Mouse (Mus musculus): Measurements from ENCODE around the gene 4931428L18Rik. TPM values are rescaled to one million over a fixed set of nuclear protein-coding genes. Genes with fewer than 3 reads are reported as not detected.

The 4931428L18Rik gene
- total and polyA plus RNA-seq, 3 experiments, result not detected

DNA sequence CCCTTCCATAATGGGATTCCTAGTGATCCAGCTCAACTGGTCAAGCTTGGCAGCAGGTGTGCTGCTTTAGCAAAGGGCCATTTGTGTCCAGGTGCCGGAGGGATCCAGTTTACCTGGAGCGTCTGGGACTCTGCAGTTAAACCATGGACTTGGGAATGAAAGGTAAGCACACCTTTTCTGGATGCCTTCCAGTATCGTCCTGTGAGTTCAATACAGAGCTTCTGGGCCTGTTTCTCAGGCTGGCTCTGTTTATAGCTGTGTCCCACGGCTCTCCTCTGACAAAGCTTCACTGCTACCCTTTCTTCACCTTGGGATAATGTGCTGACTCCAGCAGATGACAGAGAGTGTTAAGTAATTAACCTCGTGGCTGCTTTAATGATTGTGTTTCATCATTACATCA lies 205.1 kb downstream of the 4931428L18Rik start:
- H3K27ac ChIP-seq (ENCODE audit: control insufficient read depth, low read depth, low read length), result no peak overlapping the region
- H3K4me3 ChIP-seq (ENCODE audit: control insufficient read depth in 1 of 2, insufficient read depth in 1 of 2, low read depth in 2 of 2, low read length in 2 of 2), result no peak overlapping the region

DNA sequence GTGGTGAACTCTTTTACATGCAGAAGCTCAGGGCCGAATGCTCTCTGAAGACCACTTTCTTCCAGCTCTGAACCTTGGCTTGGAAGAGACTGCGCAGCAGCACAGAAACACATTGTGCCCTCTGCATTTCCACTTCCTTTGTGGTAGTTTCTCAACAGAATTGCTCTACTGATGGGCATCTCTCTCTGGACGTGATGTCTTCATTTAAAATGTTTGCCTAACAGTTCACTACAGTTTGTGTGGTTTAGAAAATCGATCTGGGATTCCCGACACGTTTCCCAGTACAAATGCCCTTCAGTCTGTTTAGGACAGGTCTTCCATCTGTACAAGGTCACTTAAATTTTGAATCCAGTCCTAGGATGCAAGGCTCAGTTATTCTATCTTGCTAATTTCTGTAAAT lies 206.4 kb downstream of the 4931428L18Rik start:
- H3K27ac ChIP-seq (ENCODE audit: control insufficient read depth, low read depth, low read length), result no peak overlapping the region
- H3K36me3 ChIP-seq (ENCODE audit: control insufficient read depth in 1 of 2, insufficient read depth in 2 of 2, low read length in 2 of 2), result no peaks in the 10 kb centered on the region
- H3K27me3 ChIP-seq (ENCODE audit: control insufficient read depth in 1 of 2, insufficient read depth in 2 of 2, low read length in 2 of 2), result no peaks in the 10 kb centered on the region
- no peaks in the 10 kb centered on the region for H3K9me3 ChIP-seq (replicated peaks; ENCODE audit: insufficient read depth, low read length)
- no peak overlapping the region for H3K4me3 ChIP-seq (ENCODE audit: control insufficient read depth in 1 of 2, insufficient read depth in 1 of 2, low read depth in 2 of 2, low read length in 2 of 2)
- no peak for TF ChIP-seq CHD2 (IDR thresholded peaks at IDR 0.05; ENCODE audit: low read length)
- no peak for TF ChIP-seq JUND (IDR thresholded peaks at IDR 0.05; ENCODE audit: low read depth, low read length)
- TF ChIP-seq MYB (IDR thresholded peaks at IDR 0.05; ENCODE audit: low read depth, low read length), result no peak
- no peak for TF ChIP-seq ZKSCAN1 (IDR thresholded peaks at IDR 0.05; ENCODE audit: low read depth, low read length)
- no peak for TF ChIP-seq NELFE (IDR thresholded peaks at IDR 0.05; ENCODE audit: low read depth, low read length)
- no peak overlapping the region for H3K9ac ChIP-seq (ENCODE audit: control insufficient read depth, low read depth, low read length, poor library complexity, severe bottlenecking)
- no peaks in the 10 kb centered on the region for H3K4me1 ChIP-seq (ENCODE audit: control insufficient read depth in 1 of 2, insufficient read depth in 2 of 2, low read length in 2 of 2)
- DNase-seq (ENCODE audit: low read depth, low spot score), result no peak
- H3K79me2 ChIP-seq (ENCODE audit: control insufficient read depth, insufficient read depth, low read length, poor library complexity), result no peaks in the 10 kb centered on the region

More for the DNA sequence above, 205.1 kb downstream of the 4931428L18Rik start:
- H3K27me3 ChIP-seq (ENCODE audit: control insufficient read depth in 1 of 2, insufficient read depth in 2 of 2, low read length in 2 of 2), result no peaks in the 10 kb centered on the region
- TF ChIP-seq USF2 (IDR thresholded peaks at IDR 0.05; ENCODE audit: borderline replicate concordance in 1 of 2, insufficient read depth in 1 of 2, low read depth in 1 of 2, low read length in 2 of 2) (no peak), ETS1 (IDR thresholded peaks at IDR 0.05; ENCODE audit: low read depth, low read length) (no peak), RAD21 (IDR thresholded peaks at IDR 0.05; ENCODE audit: low read depth, low read length) (no peak), MYC (IDR thresholded peaks at IDR 0.05; ENCODE audit: low read depth, low read length) (no peak), BHLHE40 (IDR thresholded peaks at IDR 0.05; ENCODE audit: borderline replicate concordance, low read depth, low read length) (no peak), ZC3H11A (IDR thresholded peaks at IDR 0.05; ENCODE audit: low read depth, low read length) (no peak), TCF12 (IDR thresholded peaks at IDR 0.05; ENCODE audit: low read depth, low read length) (no peak), RCOR1 (IDR thresholded peaks at IDR 0.05; ENCODE audit: low read depth, low read length) (no peak), CHD1 (IDR thresholded peaks at IDR 0.05; ENCODE audit: low read depth, low read length) (no peak), ELF1 (IDR thresholded peaks at IDR 0.05; ENCODE audit: low read depth, low read length) (no peak)
- H3K79me2 ChIP-seq (ENCODE audit: control insufficient read depth, insufficient read depth, low read length, poor library complexity), result no peaks in the 10 kb centered on the region
- H3K4me1 ChIP-seq (ENCODE audit: control insufficient read depth in 1 of 2, insufficient read depth in 2 of 2, low read length in 2 of 2), result no peaks in the 10 kb centered on the region
- no peaks in the 10 kb centered on the region for H3K36me3 ChIP-seq (ENCODE audit: control insufficient read depth in 1 of 2, insufficient read depth in 2 of 2, low read length in 2 of 2)
- DNase-seq (ENCODE audit: low read depth, low spot score), result no peak
- H3K9ac ChIP-seq (ENCODE audit: control insufficient read depth, low read depth, low read length, poor library complexity, severe bottlenecking), result no peak overlapping the region
- H3K9me3 ChIP-seq (replicated peaks; ENCODE audit: insufficient read depth, low read length), result no peaks in the 10 kb centered on the region

DNA sequence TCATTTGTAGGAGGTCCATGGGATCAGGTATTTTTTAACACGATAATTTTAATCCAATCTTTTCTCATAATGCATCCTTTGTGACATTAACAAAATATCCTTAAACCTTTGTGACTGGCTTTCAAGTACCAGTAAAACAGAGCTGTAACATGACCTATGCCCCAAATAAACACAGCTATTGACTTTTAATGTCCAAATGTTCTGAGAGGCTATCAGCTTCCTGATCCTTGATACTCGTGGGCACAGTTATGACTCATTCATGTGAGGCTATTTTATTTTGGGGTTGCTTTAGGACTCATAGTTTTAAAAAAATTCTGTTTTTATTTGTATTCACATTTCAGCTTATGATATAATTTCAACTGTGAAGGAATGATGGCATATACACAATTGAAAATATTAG lies 207.2 kb downstream of the 4931428L18Rik start:
- no peak for DNase-seq (ENCODE audit: low read depth, low spot score)
- no peak overlapping the region for H3K27ac ChIP-seq (ENCODE audit: control insufficient read depth, low read depth, low read length)
- TF ChIP-seq UBTF (IDR thresholded peaks at IDR 0.05; ENCODE audit: borderline replicate concordance, insufficient read depth, low read depth, low read length) (no peak), ELF1 (IDR thresholded peaks at IDR 0.05; ENCODE audit: low read depth, low read length) (no peak), RAD21 (IDR thresholded peaks at IDR 0.05; ENCODE audit: low read depth, low read length) (no peak), SMC3 (IDR thresholded peaks at IDR 0.05; ENCODE audit: low read depth, low read length) (no peak), ZC3H11A (IDR thresholded peaks at IDR 0.05; ENCODE audit: low read depth, low read length) (no peak), MAX (IDR thresholded peaks at IDR 0.05; ENCODE audit: low read length) (no peak), E2F4 (IDR thresholded peaks at IDR 0.05; ENCODE audit: borderline replicate concordance, low read depth, low read length) (no peak), TBP (IDR thresholded peaks at IDR 0.05; ENCODE audit: low read depth, low read length) (no peak), POLR2A (IDR thresholded peaks at IDR 0.05; ENCODE audit: control insufficient read depth in 1 of 2, insufficient read depth in 1 of 2, low read depth in 1 of 2, low read length in 2 of 2, poor library complexity in 1 of 2) (no peak), HCFC1 (IDR thresholded peaks at IDR 0.05; ENCODE audit: low read depth, low read length) (no peak), RCOR1 (IDR thresholded peaks at IDR 0.05; ENCODE audit: low read depth, low read length) (no peak), GABPA (IDR thresholded peaks at IDR 0.05; ENCODE audit: low read depth, low read length) (no peak), SIN3A (IDR thresholded peaks at IDR 0.05; ENCODE audit: low read length) (no peak), KAT2A (conservative IDR thresholded peaks at IDR 0.05; ENCODE audit: low read depth, low read length) (no peak), USF1 (IDR thresholded peaks at IDR 0.05; ENCODE audit: low read depth, low read length) (no peak), ZMIZ1 (IDR thresholded peaks at IDR 0.05; ENCODE audit: low read depth, low read length) (no peak), CHD1 (IDR thresholded peaks at IDR 0.05; ENCODE audit: low read depth, low read length) (no peak)

More for the DNA sequence above, 207.2 kb downstream of the 4931428L18Rik start:
- Histone ChIP-seq H3K79me2 (ENCODE audit: control insufficient read depth, insufficient read depth, low read length, poor library complexity) (no peaks in the 10 kb centered on the region), H3K9me3 (replicated peaks; ENCODE audit: insufficient read depth, low read length) (no peaks in the 10 kb centered on the region), H3K27me3 (ENCODE audit: control insufficient read depth in 1 of 2, insufficient read depth in 2 of 2, low read length in 2 of 2) (no peaks in the 10 kb centered on the region), H3K36me3 (ENCODE audit: control insufficient read depth in 1 of 2, insufficient read depth in 2 of 2, low read length in 2 of 2) (no peaks in the 10 kb centered on the region), H3K4me1 (ENCODE audit: control insufficient read depth in 1 of 2, insufficient read depth in 2 of 2, low read length in 2 of 2) (no peaks in the 10 kb centered on the region), H3K4me3 (ENCODE audit: control insufficient read depth in 1 of 2, insufficient read depth in 1 of 2, low read depth in 2 of 2, low read length in 2 of 2) (no peak overlapping the region), H3K9ac (ENCODE audit: control insufficient read depth, low read depth, low read length, poor library complexity, severe bottlenecking) (no peak overlapping the region)

Measured in MEL (cell line).